ENCODE assay signal across 9 mouse cellular contexts in genomic region chr9:20943396-20943795, GRCm38 (mm10). TPM values are rescaled to one million over a fixed set of nuclear protein-coding genes. Genes with fewer than 3 reads are reported as not detected.
A peak's percentile ranks its signal among the peaks of the same experiment; 100 is the strongest.
DNase-seq lines count a peak whose midpoint lies in the region; ATAC-seq and TF ChIP-seq lines count a peak whose summit lies in the region.
"Had no signal": no experiment of that assay in that cellular context is flagged by ENCODE, and none has a peak within 500 bp of the region (broad histone marks: within the 10 kb centered on the region; RNA-seq: fewer than 3 reads in every experiment).

No protein-coding gene starts in this region.

- peaks cover 12% of the 10 kb centered on the region; the same call in 1 of the 2 replicates for H3K4me1 ChIP-seq in liver, embryonic 11.5 days (replicated peaks; ENCODE audit: control insufficient read depth, insufficient read depth, low read length)
- peaks cover 8% of the 10 kb centered on the region for H3K4me1 ChIP-seq in liver, postnatal 0 days (ENCODE audit: insufficient read depth)
- H3K4me1 ChIP-seq in limb, embryonic 12.5 days (replicated peaks): peaks cover 19% of the 10 kb centered on the region

- H3K36me3 ChIP-seq in liver, embryonic 11.5 days (ENCODE audit: control insufficient read depth, insufficient read depth, low read length): peaks cover 43% of the 10 kb centered on the region
- peaks cover 39% of the 10 kb centered on the region for H3K36me3 ChIP-seq in liver, postnatal 0 days (replicated peaks; ENCODE audit: insufficient read depth, low read length)
- H3K36me3 ChIP-seq in limb, embryonic 12.5 days: peaks cover 78% of the 10 kb centered on the region

- ATAC-seq in liver, embryonic 11.5 days (replicated peaks; ENCODE audit: low FRiP score): 0 out of 2 replicates have a peak, but pooled peaks have one; percentile 7
- ATAC-seq in liver, postnatal 0 days: no peak
- peak; percentile 6; the same call in 1 of the 2 replicates for ATAC-seq in limb, embryonic 12.5 days (ENCODE audit: insufficient number of reproducible peaks, insufficient read depth, low FRiP score, low TSS enrichment, low read depth)
- ATAC-seq: inflammation-experienced regulatory T-cells, adult 6 months had no signal

- no peaks in the 10 kb centered on the region for H3K27me3 ChIP-seq in liver, embryonic 11.5 days (replicated peaks; ENCODE audit: control insufficient read depth, insufficient read depth, low read length)
- H3K27me3 ChIP-seq in liver, postnatal 0 days (ENCODE audit: insufficient read depth, low read length): no peaks in the 10 kb centered on the region
- H3K27me3 ChIP-seq in limb, embryonic 12.5 days: no peaks in the 10 kb centered on the region

- WGBS in liver, embryonic 11.5 days: 97% methylated on average over 7 of the region's 7 CpGs
- WGBS in liver, postnatal 0 days (ENCODE audit: insufficient replicate concordance): 90% methylated on average over 7 of the region's 7 CpGs
- 94% methylated on average over 7 of the region's 7 CpGs for WGBS in limb, embryonic 12.5 days

- no peak for DNase-seq in liver, embryonic 11.5 days (ENCODE audit: low spot score)
- no peak for DNase-seq in liver, postnatal 0 days
- peak; percentile 72 for DNase-seq in MN1 (ENCODE audit: low spot score)
- DNase-seq in adrenal gland, postnatal 14 days: peak; percentile 86
- no peak for DNase-seq in B cell, adult 2 months
- no peak for DNase-seq in testis, postnatal 14 days (ENCODE audit: low spot score)

- no peak overlapping the region for H3K4me2 ChIP-seq in liver, embryonic 11.5 days
- no peak overlapping the region for H3K4me2 ChIP-seq in liver, postnatal 0 days (ENCODE audit: low read depth, low read length)
- H3K4me2 ChIP-seq in limb, embryonic 12.5 days: no peak overlapping the region

- TF ChIP-seq CTCF in liver, postnatal 0 days (IDR thresholded peaks at IDR 0.05; ENCODE audit: low read depth): no peak

- H3K9me3 ChIP-seq in liver, embryonic 11.5 days (ENCODE audit: control insufficient read depth, low read length): no peaks in the 10 kb centered on the region
- H3K9me3 ChIP-seq in liver, postnatal 0 days (ENCODE audit: low read length): no peaks in the 10 kb centered on the region
- H3K9me3 ChIP-seq in limb, embryonic 12.5 days: no peaks in the 10 kb centered on the region

- no peak overlapping the region for H3K27ac ChIP-seq in liver, embryonic 11.5 days (ENCODE audit: low read depth, low read length)
- no peak overlapping the region for H3K27ac ChIP-seq in liver, postnatal 0 days (ENCODE audit: low read depth)
- H3K27ac ChIP-seq in limb, embryonic 12.5 days: 0 out of 2 replicates have a peak overlapping the region, but pooled peaks have one; percentile 54

- H3K4me3 ChIP-seq in liver, embryonic 11.5 days (ENCODE audit: low read depth, low read length): no peak overlapping the region
- H3K4me3 ChIP-seq in liver, postnatal 0 days (ENCODE audit: low read depth, low read length): no peak overlapping the region
- H3K4me3 ChIP-seq in limb, embryonic 12.5 days (replicated peaks): no peak overlapping the region
- H3K4me3 ChIP-seq: erythroblast, embryonic 14.5 days had no signal

- no peak overlapping the region for H3K9ac ChIP-seq in liver, embryonic 11.5 days (ENCODE audit: low read depth, low read length)
- H3K9ac ChIP-seq in liver, postnatal 0 days (replicated peaks): no peak overlapping the region
- H3K9ac ChIP-seq in limb, embryonic 12.5 days (replicated peaks): no peak overlapping the region

- no peak for TF ChIP-seq EP300 in liver, postnatal 0 days (IDR thresholded peaks at IDR 0.05; ENCODE audit: low read depth)

RNA-seq across cellular contexts. Expression of gene Dnmt1, which starts 16.3 kb away (rescaled TPM):
- polyA plus RNA-seq in liver, embryonic 11.5 days (2014; fragmentation: Nextera tagmentation; extraction: Ambion mirVana): 85.1 and 87.5 TPM in 2 replicates
- polyA plus RNA-seq in liver, postnatal 0 days (2015; fragmentation: Nextera tagmentation; extraction: Ambion mirVana): 20.3 and 24.5 TPM in 2 replicates
- total RNA-seq in adrenal gland, postnatal 14 days (2021): 56.0 and 58.0 TPM in 2 replicates
- polyA plus RNA-seq in limb, embryonic 12.5 days (2016; fragmentation: Nextera tagmentation; extraction: Ambion mirVana): 135 and 144 TPM in 2 replicates

RNA-seq across cellular contexts. Expression of gene S1pr2, which starts 33.2 kb away (rescaled TPM):
- 15.2 and 16.8 TPM in 2 replicates for polyA plus RNA-seq in liver, embryonic 11.5 days (2014; fragmentation: Nextera tagmentation; extraction: Ambion mirVana)
- polyA plus RNA-seq in liver, postnatal 0 days (2015; fragmentation: Nextera tagmentation; extraction: Ambion mirVana): 2.4 and 3.1 TPM in 2 replicates
- 9.1 and 11.0 TPM in 2 replicates for total RNA-seq in adrenal gland, postnatal 14 days (2021)
- 52.9 and 53.4 TPM in 2 replicates for polyA plus RNA-seq in limb, embryonic 12.5 days (2016; fragmentation: Nextera tagmentation; extraction: Ambion mirVana)

RNA-seq across cellular contexts. Expression of gene Eif3g, which starts 45.0 kb away (rescaled TPM):
- 440 and 448 TPM in 2 replicates for polyA plus RNA-seq in liver, embryonic 11.5 days (2014; fragmentation: Nextera tagmentation; extraction: Ambion mirVana)
- 128 and 129 TPM in 2 replicates for polyA plus RNA-seq in liver, postnatal 0 days (2015; fragmentation: Nextera tagmentation; extraction: Ambion mirVana)
- total RNA-seq in adrenal gland, postnatal 14 days (2021): 146 and 155 TPM in 2 replicates
- 328 and 335 TPM in 2 replicates for polyA plus RNA-seq in limb, embryonic 12.5 days (2016; fragmentation: Nextera tagmentation; extraction: Ambion mirVana)

RNA-seq across cellular contexts. Expression of gene Ppan, which starts 55.4 kb away (rescaled TPM):
- polyA plus RNA-seq in liver, embryonic 11.5 days (2014; fragmentation: Nextera tagmentation; extraction: Ambion mirVana): 170 and 178 TPM in 2 replicates
- polyA plus RNA-seq in liver, postnatal 0 days (2015; fragmentation: Nextera tagmentation; extraction: Ambion mirVana): 32.4 and 32.5 TPM in 2 replicates
- total RNA-seq in adrenal gland, postnatal 14 days (2021): 38.0 and 44.2 TPM in 2 replicates
- polyA plus RNA-seq in limb, embryonic 12.5 days (2016; fragmentation: Nextera tagmentation; extraction: Ambion mirVana): 78.9 and 82.1 TPM in 2 replicates

RNA-seq across cellular contexts. Expression of gene Mrpl4, which starts 59.1 kb away (rescaled TPM):
- polyA plus RNA-seq in liver, embryonic 11.5 days (2014; fragmentation: Nextera tagmentation; extraction: Ambion mirVana): 138 and 145 TPM in 2 replicates
- polyA plus RNA-seq in liver, postnatal 0 days (2015; fragmentation: Nextera tagmentation; extraction: Ambion mirVana): 54.6 and 55.0 TPM in 2 replicates
- 135 and 144 TPM in 2 replicates for total RNA-seq in adrenal gland, postnatal 14 days (2021)
- polyA plus RNA-seq in limb, embryonic 12.5 days (2016; fragmentation: Nextera tagmentation; extraction: Ambion mirVana): 134 and 135 TPM in 2 replicates

Comparison
In these comparisons a context has a peak if more than half of its experiments do, and no peak if none do; other contexts are left out.
1. DNase-seq: peak in MN1 (single experiment) and adrenal gland, postnatal 14 days (single experiment); none in liver, embryonic 11.5 days (single experiment), liver, postnatal 0 days (single experiment), B cell, adult 2 months (0 of 2) and testis, postnatal 14 days (single experiment).